14 mouse cellular contexts compared by ENCODE assay signal in genomic region chr5:103161574-103161973, GRCm38 (mm10). TPM values are rescaled to one million over a fixed set of nuclear protein-coding genes. Genes with fewer than 3 reads are reported as not detected.
DNase-seq lines count a peak whose midpoint lies in the region; ATAC-seq and TF ChIP-seq lines count a peak whose summit lies in the region.
"Had no signal": no experiment of that assay in that cellular context is flagged by ENCODE, and none has a peak within 500 bp of the region (broad histone marks: within the 10 kb centered on the region; RNA-seq: fewer than 3 reads in every experiment).

No protein-coding gene starts in this region.

- no peak overlapping the region for H3K27ac ChIP-seq in ES-E14 (ENCODE audit: insufficient read depth, low read depth, low read length, poor library complexity, severe bottlenecking)
- peak overlapping the region; percentile 75 for H3K27ac ChIP-seq in forebrain, embryonic 11.5 days (ENCODE audit: low read depth, low read length)
- H3K27ac ChIP-seq in hindbrain, embryonic 13.5 days: peak overlapping the region; percentile 91
- peak overlapping the region; percentile 90 for H3K27ac ChIP-seq in midbrain, embryonic 15.5 days
- no peak overlapping the region for H3K27ac ChIP-seq in kidney, embryonic 16.5 days (ENCODE audit: low read length)
- H3K27ac ChIP-seq: embryonic facial prominence, embryonic 15.5 days had no signal

- no peaks in the 10 kb centered on the region for H3K27me3 ChIP-seq in forebrain, embryonic 11.5 days (ENCODE audit: control insufficient read depth, insufficient read depth, low read length)
- no peaks in the 10 kb centered on the region for H3K27me3 ChIP-seq in hindbrain, embryonic 13.5 days
- H3K27me3 ChIP-seq in midbrain, embryonic 15.5 days (replicated peaks): no peaks in the 10 kb centered on the region
- H3K27me3 ChIP-seq in kidney, embryonic 16.5 days (ENCODE audit: insufficient read depth, low read length): no peaks in the 10 kb centered on the region
- H3K27me3 ChIP-seq: embryonic facial prominence, embryonic 15.5 days had no signal

- H3K9me3 ChIP-seq in ES-E14 (ENCODE audit: control insufficient read depth, insufficient read depth, low read depth, low read length): no peaks in the 10 kb centered on the region
- no peaks in the 10 kb centered on the region for H3K9me3 ChIP-seq in forebrain, embryonic 11.5 days (ENCODE audit: control insufficient read depth, low read length)
- H3K9me3 ChIP-seq in hindbrain, embryonic 13.5 days: no peaks in the 10 kb centered on the region
- no peaks in the 10 kb centered on the region for H3K9me3 ChIP-seq in midbrain, embryonic 15.5 days
- no peaks in the 10 kb centered on the region for H3K9me3 ChIP-seq in kidney, embryonic 16.5 days (ENCODE audit: low read length)
- H3K9me3 ChIP-seq: embryonic facial prominence, embryonic 15.5 days had no signal

- WGBS in forebrain, embryonic 11.5 days: 22% methylated on average over 3 of the region's 3 CpGs
- WGBS in hindbrain, embryonic 13.5 days: 13% methylated on average over 3 of the region's 3 CpGs
- 6% methylated on average over 3 of the region's 3 CpGs for WGBS in midbrain, embryonic 15.5 days
- WGBS in kidney, embryonic 16.5 days: 53% methylated on average over 3 of the region's 3 CpGs

- H3K9ac ChIP-seq in ES-E14 (ENCODE audit: insufficient read depth, low read depth, low read length, poor library complexity, severe bottlenecking): no peak overlapping the region
- H3K9ac ChIP-seq in forebrain, embryonic 11.5 days (ENCODE audit: low read length): no peak overlapping the region
- no peak overlapping the region for H3K9ac ChIP-seq in hindbrain, embryonic 13.5 days
- H3K9ac ChIP-seq in midbrain, embryonic 15.5 days: no peak overlapping the region
- no peak overlapping the region for H3K9ac ChIP-seq in kidney, embryonic 16.5 days (replicated peaks; ENCODE audit: low read length)
- H3K9ac ChIP-seq: embryonic facial prominence, embryonic 15.5 days had no signal

- no peaks in the 10 kb centered on the region for H3K36me3 ChIP-seq in ES-E14 (ENCODE audit: control insufficient read depth, insufficient read depth, low read length, poor library complexity, severe bottlenecking)
- H3K36me3 ChIP-seq in forebrain, embryonic 11.5 days (ENCODE audit: control insufficient read depth, insufficient read depth, low read length): no peaks in the 10 kb centered on the region
- H3K36me3 ChIP-seq in hindbrain, embryonic 13.5 days: no peaks in the 10 kb centered on the region; the same call in 1 of the 2 replicates
- no peaks in the 10 kb centered on the region for H3K36me3 ChIP-seq in midbrain, embryonic 15.5 days (replicated peaks)
- no peaks in the 10 kb centered on the region for H3K36me3 ChIP-seq in kidney, embryonic 16.5 days (ENCODE audit: insufficient read depth, low read length)
- H3K36me3 ChIP-seq: embryonic facial prominence, embryonic 15.5 days had no signal

- DNase-seq in ES-E14 (ENCODE audit: low read depth, low spot score): peak; percentile 48
- DNase-seq in forebrain, embryonic 11.5 days (ENCODE audit: low spot score): no peak
- DNase-seq in kidney, adult 18-20 months: no peak
- no peak for DNase-seq in kidney, postnatal 4 days
- DNase-seq in lung, adult 18-20 months: no peak
- DNase-seq: right cerebral cortex, postnatal 25 days had no signal

- H3K4me1 ChIP-seq in ES-E14 (ENCODE audit: control insufficient read depth in 2 of 2, insufficient read depth in 2 of 2, low read length in 2 of 2, poor library complexity in 1 of 2): peaks cover 1 to 3% of the 10 kb centered on the region in 2 experiments; a peak in 2 of 4 replicates
- peaks cover 8% of the 10 kb centered on the region for H3K4me1 ChIP-seq in forebrain, embryonic 11.5 days (replicated peaks; ENCODE audit: control insufficient read depth, insufficient read depth, low read length)
- H3K4me1 ChIP-seq in hindbrain, embryonic 13.5 days (replicated peaks): peaks cover 31% of the 10 kb centered on the region
- peaks cover 32% of the 10 kb centered on the region for H3K4me1 ChIP-seq in midbrain, embryonic 15.5 days
- peaks cover 5% of the 10 kb centered on the region; the same call in 1 of the 2 replicates for H3K4me1 ChIP-seq in kidney, embryonic 16.5 days (ENCODE audit: insufficient read depth, low read length)

- H3K4me3 ChIP-seq in ES-E14 (ENCODE audit: insufficient read depth in 1 of 2, low read depth in 1 of 2, low read length in 2 of 2, poor library complexity in 1 of 2, severe bottlenecking in 1 of 2): no peak overlapping the region
- H3K4me3 ChIP-seq in forebrain, embryonic 11.5 days (ENCODE audit: low read depth, low read length): no peak overlapping the region
- H3K4me3 ChIP-seq in hindbrain, embryonic 13.5 days: no peak overlapping the region
- no peak overlapping the region for H3K4me3 ChIP-seq in midbrain, embryonic 15.5 days
- H3K4me3 ChIP-seq in kidney, embryonic 16.5 days (ENCODE audit: low read length): no peak overlapping the region
- H3K4me3 ChIP-seq: embryonic facial prominence, embryonic 15.5 days had no signal

- ATAC-seq in forebrain, embryonic 11.5 days (replicated peaks; ENCODE audit: low FRiP score): no peak
- peak; percentile 48; the same call in 1 of the 2 replicates for ATAC-seq in hindbrain, embryonic 13.5 days (ENCODE audit: low FRiP score)
- ATAC-seq in midbrain, embryonic 15.5 days (replicated peaks): no peak; the same call in 1 of the 2 replicates
- no peak for ATAC-seq in kidney, embryonic 16.5 days (ENCODE audit: low FRiP score, low TSS enrichment)
- ATAC-seq: intestine, postnatal 0 days had no signal

- in situ Hi-C loops in ES-E14 (cut with MboI; ENCODE audit: low sequenced_read_pairs in 2 of 2, unreplicated experiment in 2 of 2): no loop called here

- no peak overlapping the region for H3K4me2 ChIP-seq in forebrain, embryonic 11.5 days (ENCODE audit: low read depth, low read length, severe bottlenecking)
- peak overlapping the region; percentile 6 for H3K4me2 ChIP-seq in hindbrain, embryonic 13.5 days
- H3K4me2 ChIP-seq in midbrain, embryonic 15.5 days: peak overlapping the region; percentile 21
- no peak overlapping the region for H3K4me2 ChIP-seq in kidney, embryonic 16.5 days (replicated peaks; ENCODE audit: low read depth, low read length)
- H3K4me2 ChIP-seq: embryonic facial prominence, embryonic 15.5 days had no signal

TF ChIP-seq in ES-E14, 5 proteins besides CTCF, POLR2A, EP300 and RAD21:
- TF ChIP-seq CHD2 (IDR thresholded peaks at IDR 0.05; ENCODE audit: low read depth, low read length) (no peak), ZC3H11A (IDR thresholded peaks at IDR 0.05; ENCODE audit: borderline replicate concordance, low read depth, low read length) (no peak)

RNA-seq across cellular contexts. Expression of gene Mapk10, which starts 49.6 kb away (rescaled TPM):
- total RNA-seq in ES-E14 (2012; rRNA removed): 0.37 and 1.9 TPM in 2 replicates
- polyA plus RNA-seq in forebrain, embryonic 11.5 days (2014; fragmentation: Nextera tagmentation; extraction: Ambion mirVana): 28.6 and 30.1 TPM in 2 replicates
- polyA plus RNA-seq in hindbrain, embryonic 13.5 days (2015; fragmentation: Nextera tagmentation; extraction: Ambion mirVana): 88.8 and 101 TPM in 2 replicates
- 111 and 135 TPM in 2 replicates for polyA plus RNA-seq in midbrain, embryonic 15.5 days (2015; fragmentation: Nextera tagmentation; extraction: Ambion mirVana)
- polyA plus RNA-seq in kidney, embryonic 16.5 days (2015; fragmentation: Nextera tagmentation; extraction: Ambion mirVana): 0.64 and 1.1 TPM in 2 replicates
- total RNA-seq: liver, adult 2 months; megakaryocyte, adult 5-6 weeks; neutrophil, adult 5-6 weeks had no signal
- polyA plus RNA-seq: liver, adult 2 months had no signal

Comparison
In these comparisons a context has a peak if more than half of its experiments do, and no peak if none do; other contexts are left out.
1. H3K27ac ChIP-seq: peak in forebrain, embryonic 11.5 days (single experiment), hindbrain, embryonic 13.5 days (single experiment) and midbrain, embryonic 15.5 days (single experiment); none in ES-E14 (single experiment) and kidney, embryonic 16.5 days (single experiment).
2. H3K4me2 ChIP-seq: peak in hindbrain, embryonic 13.5 days (single experiment) and midbrain, embryonic 15.5 days (single experiment); none in forebrain, embryonic 11.5 days (single experiment) and kidney, embryonic 16.5 days (single experiment).
3. RNA of gene Mapk10, which starts 49.6 kb away (polyA plus RNA-seq): 111 to 135 TPM in midbrain, embryonic 15.5 days, 88.8 to 101 TPM in hindbrain, embryonic 13.5 days and 28.6 to 30.1 TPM in forebrain, embryonic 11.5 days; 0.64 to 1.1 TPM in kidney, embryonic 16.5 days; every median in the first group is over 10 times any median in the second.